Mouse (Mus musculus) embryo, embryonic 11.5 days (tissue): ENCODE measurements around the gene Tff3.
A peak's percentile ranks its signal among the peaks of the same experiment; 100 is the strongest.

Experiments used
- DNase-seq: peaks from one replicate; pipeline ENCODE4 v3.0.0-alpha.2; 2012; ENCODE audit warnings: low read depth, low spot score

The Tff3 gene

GRCm38 (mm10) chr17:31129452-31129851 is at the start of gene Tff3:
TSS of gene Tff3 (minus strand) at chr17:31129646.
- no peak for DNase-seq

GRCm38 (mm10) chr17:31176321-31176720 is 46.9 kb upstream of the Tff3 start:
- DNase-seq: no peak

- no peak for DNase-seq
Measured at GRCm38 (mm10) chr17:31169796-31170195, 40.4 kb upstream of the Tff3 start.

GRCm38 (mm10) chr17:31165127-31165526 is 35.7 kb upstream of the Tff3 start, which contains the start of gene Tff1:
TSS of gene Tff1 (minus strand) at chr17:31165277.
- DNase-seq: no peak

- DNase-seq: no peak
Measured at GRCm38 (mm10) chr17:31163821-31164220, 34.4 kb upstream of the Tff3 start.

- DNase-seq: no peak
Measured at GRCm38 (mm10) chr17:31162607-31163006, 33.2 kb upstream of the Tff3 start.

GRCm38 (mm10) chr17:31160291-31160690 is 30.8 kb upstream of the Tff3 start:
- no peak for DNase-seq

- no peak for DNase-seq
Measured at GRCm38 (mm10) chr17:31157921-31158320, 28.5 kb upstream of the Tff3 start.

GRCm38 (mm10) chr17:31153785-31154184 is 24.3 kb upstream of the Tff3 start:
- DNase-seq: no peak

GRCm38 (mm10) chr17:31152966-31153499 is 23.6 kb upstream of the Tff3 start:
- DNase-seq: no peak

- DNase-seq: no peak
Measured at GRCm38 (mm10) chr17:31152512-31152911, 23.1 kb upstream of the Tff3 start.

GRCm38 (mm10) chr17:31145998-31146397 is 16.6 kb upstream of the Tff3 start:
- DNase-seq: no peak

GRCm38 (mm10) chr17:31144040-31145037 is 14.9 kb upstream of the Tff3 start, which contains the start of gene Tff2:
TSS of gene Tff2 (minus strand) at chr17:31144282.
- no peak for DNase-seq

- DNase-seq: no peak
Measured at GRCm38 (mm10) chr17:31142116-31142515, 12.7 kb upstream of the Tff3 start.

- DNase-seq: peak; percentile 53
Measured at GRCm38 (mm10) chr17:31138398-31138797, 9.0 kb upstream of the Tff3 start.

GRCm38 (mm10) chr17:31136821-31137220 is 7.4 kb upstream of the Tff3 start:
- DNase-seq: no peak

GRCm38 (mm10) chr17:31136291-31136690 is 6.8 kb upstream of the Tff3 start:
- no peak for DNase-seq

- no peak for DNase-seq
Measured at GRCm38 (mm10) chr17:31134913-31135312, 5.5 kb upstream of the Tff3 start.

- DNase-seq: no peak
Measured at GRCm38 (mm10) chr17:31133776-31134175, 4.3 kb upstream of the Tff3 start.

GRCm38 (mm10) chr17:31131269-31131821 is 1.9 kb upstream of the Tff3 start:
- no peak for DNase-seq

- DNase-seq: no peak
Measured at GRCm38 (mm10) chr17:31128708-31129318, 633 bp downstream of the Tff3 start.
